Mouse (Mus musculus) heart, embryonic 15.5 days (tissue): ENCODE measurements around the gene Spc24. TPM values are rescaled to one million over a fixed set of nuclear protein-coding genes. Genes with fewer than 3 reads are reported as not detected.

Experiments used
- ATAC-seq: fragments of 200-750 bp; cut with Nextera tagmentation; replicated peaks from 2 replicates; pipeline ENCODE4 v1.8.0; 2017; ENCODE audit warnings: low read depth, moderate TSS enrichment; ENCODE audit not compliant: insufficient number of reproducible peaks, insufficient read depth, low FRiP score
- H3K27ac ChIP-seq: fragments of 300-500 bp; sonication (generic); 2 replicates; pipeline ENCODE4 v1.5.1; 2015; ENCODE audit warnings: mild to moderate bottlenecking, inconsistent platforms
- H3K27me3 ChIP-seq: fragments of 300-500 bp; sonication (generic); 2 replicates; pipeline ENCODE4 v1.6.1; 2015; ENCODE audit warnings: inconsistent platforms
- H3K36me3 ChIP-seq: fragments of 300-500 bp; sonication (generic); 2 replicates; pipeline ENCODE4 v1.6.1; 2015; ENCODE audit warnings: mild to moderate bottlenecking, inconsistent platforms
- H3K4me1 ChIP-seq: fragments of 300-500 bp; sonication (generic); replicated peaks from 2 replicates; pipeline ENCODE4 v1.6.1; 2015; ENCODE audit warnings: inconsistent platforms
- H3K4me2 ChIP-seq: fragments of 300-500 bp; sonication (generic); 2 replicates; pipeline ENCODE4 v1.6.1; 2015; ENCODE audit warnings: inconsistent platforms, mild to moderate bottlenecking, moderate library complexity
- H3K4me3 ChIP-seq: fragments of 300-500 bp; sonication (generic); 2 replicates; pipeline ENCODE4 v1.5.1; 2015; ENCODE audit warnings: mild to moderate bottlenecking, inconsistent platforms
- H3K9ac ChIP-seq: fragments of 300-500 bp; sonication (generic); 2 replicates; pipeline ENCODE4 v1.6.1; 2015; ENCODE audit warnings: mild to moderate bottlenecking, inconsistent platforms
- H3K9me3 ChIP-seq: fragments of 300-500 bp; sonication (generic); replicated peaks from 2 replicates; pipeline ENCODE4 v1.6.1; 2016; ENCODE audit warnings: inconsistent platforms
- WGBS: fragments of 180-500 bp; shearing (Covaris S2); methylation state at CpG from one replicate; pipeline ENCODE4 v1.1.7; 2015; ENCODE audit warnings: mixed read lengths; 5-methylcytosine and 5-hydroxymethylcytosine counted together
- polyA plus RNA-seq: library from polyadenylated mRNA; unstranded; fragments of >200 nt; fragmentation: Nextera tagmentation; extraction: Ambion mirVana; gene quantifications from 2 replicates; pipeline ENCODE4 v1.2.1, GENCODE M21; 2015

The Spc24 gene
- polyA plus RNA-seq, 1 experiment from 2014 or later: 69.6 TPM

GRCm38 (mm10) chr9:21758576-21759529 is 1.2 kb downstream of the Spc24 start:
- H3K27me3 ChIP-seq: no peaks in the 10 kb centered on the region
- peak overlapping the region; percentile 24; the same call in 1 of the 2 replicates for H3K27ac ChIP-seq
- WGBS: 55% methylated on average over 14 of the region's 14 CpGs
- peak overlapping the region; percentile 81 for H3K4me2 ChIP-seq
- peaks cover 7% of the 10 kb centered on the region; the same call in 1 of the 2 replicates for H3K36me3 ChIP-seq
- no peak for ATAC-seq
- peak overlapping the region; percentile 79 for H3K4me3 ChIP-seq
- H3K9ac ChIP-seq: no peak overlapping the region; the same call in 1 of the 2 replicates
- H3K4me1 ChIP-seq: peaks cover 41% of the 10 kb centered on the region
- H3K9me3 ChIP-seq: no peaks in the 10 kb centered on the region

GRCm38 (mm10) chr9:21754516-21755321 is 5.4 kb downstream of the Spc24 start:
- Histone ChIP-seq H3K27me3 (no peaks in the 10 kb centered on the region), H3K36me3 (peaks cover 7% of the 10 kb centered on the region; the same call in 1 of the 2 replicates), H3K4me3 (no peak overlapping the region), H3K9me3 (no peaks in the 10 kb centered on the region), H3K4me2 (no peak overlapping the region), H3K9ac (no peak overlapping the region), H3K4me1 (peaks cover 51% of the 10 kb centered on the region), H3K27ac (peak overlapping the region; percentile 69)
- no peak for ATAC-seq
- WGBS: 61% methylated on average over 13 of the region's 13 CpGs

GRCm38 (mm10) chr9:21754003-21754402 is 6.1 kb downstream of the Spc24 start:
- no peaks in the 10 kb centered on the region for H3K9me3 ChIP-seq
- no peak overlapping the region for H3K9ac ChIP-seq
- H3K4me3 ChIP-seq: no peak overlapping the region
- H3K4me2 ChIP-seq: no peak overlapping the region
- 55% methylated on average over 2 of the region's 2 CpGs for WGBS
- H3K27ac ChIP-seq: peak overlapping the region; percentile 69
- peak; percentile 80 for ATAC-seq
- H3K4me1 ChIP-seq: peaks cover 48% of the 10 kb centered on the region
- peaks cover 7% of the 10 kb centered on the region; the same call in 1 of the 2 replicates for H3K36me3 ChIP-seq
- no peaks in the 10 kb centered on the region for H3K27me3 ChIP-seq

GRCm38 (mm10) chr9:21752252-21752792 is 7.8 kb downstream of the Spc24 start:
- Histone ChIP-seq H3K27me3 (no peaks in the 10 kb centered on the region), H3K9me3 (no peaks in the 10 kb centered on the region), H3K9ac (peak overlapping the region; percentile 26; the same call in 1 of the 2 replicates), H3K4me3 (no peak overlapping the region), H3K4me1 (peaks cover 56% of the 10 kb centered on the region), H3K27ac (peak overlapping the region; percentile 75), H3K36me3 (peaks cover 7% of the 10 kb centered on the region; the same call in 1 of the 2 replicates), H3K4me2 (no peak overlapping the region)
- WGBS: 27% methylated on average over 10 of the region's 10 CpGs
- ATAC-seq: peak; percentile 38; the same call in 1 of the 2 replicates

GRCm38 (mm10) chr9:21751347-21751746 is 8.8 kb downstream of the Spc24 start:
- peaks cover 16% of the 10 kb centered on the region for H3K36me3 ChIP-seq
- no peaks in the 10 kb centered on the region for H3K9me3 ChIP-seq
- H3K27me3 ChIP-seq: no peaks in the 10 kb centered on the region
- 53% methylated on average over 6 of the region's 6 CpGs for WGBS
- no peak for ATAC-seq
- H3K4me3 ChIP-seq: no peak overlapping the region
- peak overlapping the region; percentile 24 for H3K27ac ChIP-seq
- H3K4me2 ChIP-seq: no peak overlapping the region
- H3K9ac ChIP-seq: no peak overlapping the region
- peaks cover 61% of the 10 kb centered on the region for H3K4me1 ChIP-seq

GRCm38 (mm10) chr9:21750370-21750769 is 9.7 kb downstream of the Spc24 start:
- H3K27ac ChIP-seq: no peak overlapping the region
- H3K9me3 ChIP-seq: no peaks in the 10 kb centered on the region
- ATAC-seq: no peak
- WGBS: 83% methylated on average over 3 of the region's 3 CpGs
- peaks cover 19% of the 10 kb centered on the region for H3K36me3 ChIP-seq
- no peak overlapping the region for H3K4me2 ChIP-seq
- H3K4me1 ChIP-seq: peaks cover 61% of the 10 kb centered on the region
- no peak overlapping the region for H3K9ac ChIP-seq
- H3K27me3 ChIP-seq: no peaks in the 10 kb centered on the region
- no peak overlapping the region for H3K4me3 ChIP-seq

GRCm38 (mm10) chr9:21749382-21750118 is 10.6 kb downstream of the Spc24 start:
- H3K9ac ChIP-seq: no peak overlapping the region
- peaks cover 26% of the 10 kb centered on the region for H3K36me3 ChIP-seq
- no peak for ATAC-seq
- H3K4me2 ChIP-seq: no peak overlapping the region
- no peaks in the 10 kb centered on the region for H3K27me3 ChIP-seq
- 82% methylated on average over 6 of the region's 6 CpGs for WGBS
- H3K4me3 ChIP-seq: no peak overlapping the region
- H3K27ac ChIP-seq: no peak overlapping the region
- peaks cover 54% of the 10 kb centered on the region for H3K4me1 ChIP-seq
- no peaks in the 10 kb centered on the region for H3K9me3 ChIP-seq

- H3K4me1 ChIP-seq: peaks cover 44% of the 10 kb centered on the region
- WGBS: 59% methylated on average over 10 of the region's 10 CpGs
- no peak overlapping the region for H3K4me3 ChIP-seq
- peaks cover 37% of the 10 kb centered on the region for H3K36me3 ChIP-seq
- H3K4me2 ChIP-seq: peak overlapping the region; percentile 38; the same call in 1 of the 2 replicates
- no peak overlapping the region for H3K9ac ChIP-seq
- H3K27ac ChIP-seq: peak overlapping the region; percentile 87
- H3K27me3 ChIP-seq: no peaks in the 10 kb centered on the region
- ATAC-seq: no peak
- H3K9me3 ChIP-seq: no peaks in the 10 kb centered on the region
Measured at GRCm38 (mm10) chr9:21748491-21748890, 11.6 kb downstream of the Spc24 start.

GRCm38 (mm10) chr9:21748033-21748432 is 12.1 kb downstream of the Spc24 start:
- Histone ChIP-seq H3K27ac (peak overlapping the region; percentile 87), H3K4me2 (peak overlapping the region; percentile 38), H3K27me3 (no peaks in the 10 kb centered on the region), H3K9me3 (no peaks in the 10 kb centered on the region), H3K4me1 (peaks cover 40% of the 10 kb centered on the region), H3K4me3 (no peak overlapping the region), H3K36me3 (peaks cover 38% of the 10 kb centered on the region), H3K9ac (no peak overlapping the region)
- 18% methylated on average over 7 of the region's 7 CpGs for WGBS
- ATAC-seq: peak; percentile 82

- peaks cover 45% of the 10 kb centered on the region for H3K36me3 ChIP-seq
- H3K4me1 ChIP-seq: peaks cover 33% of the 10 kb centered on the region
- H3K9me3 ChIP-seq: no peaks in the 10 kb centered on the region
- peak overlapping the region; percentile 87 for H3K27ac ChIP-seq
- no peak overlapping the region for H3K9ac ChIP-seq
- H3K4me3 ChIP-seq: no peak overlapping the region
- no peak overlapping the region for H3K4me2 ChIP-seq
- 82% methylated on average over 3 of the region's 3 CpGs for WGBS
- H3K27me3 ChIP-seq: no peaks in the 10 kb centered on the region
- ATAC-seq: no peak
Measured at GRCm38 (mm10) chr9:21747238-21747774, 12.8 kb downstream of the Spc24 start.
